Mouse (Mus musculus) kidney, adult 10 weeks (tissue): ENCODE measurements around the gene Vmn1r28. TPM values are rescaled to one million over a fixed set of nuclear protein-coding genes. Genes with fewer than 3 reads are reported as not detected.

Source experiments
- polyA plus RNA-seq: library from polyadenylated mRNA; stranded (reverse); fragments of 350-450 nt; fragmentation: Illumina TruSeq; extraction: RNeasy Lipid Tissue Mini Kit (QIAGEN cat#74804); gene quantifications from one replicate; pipeline ENCODE4 v1.2.3, GENCODE M21; 2014; ENCODE audit warnings: low read depth, low replicate concordance

Vmn1r28 gene
- not detected for polyA plus RNA-seq

DNA sequence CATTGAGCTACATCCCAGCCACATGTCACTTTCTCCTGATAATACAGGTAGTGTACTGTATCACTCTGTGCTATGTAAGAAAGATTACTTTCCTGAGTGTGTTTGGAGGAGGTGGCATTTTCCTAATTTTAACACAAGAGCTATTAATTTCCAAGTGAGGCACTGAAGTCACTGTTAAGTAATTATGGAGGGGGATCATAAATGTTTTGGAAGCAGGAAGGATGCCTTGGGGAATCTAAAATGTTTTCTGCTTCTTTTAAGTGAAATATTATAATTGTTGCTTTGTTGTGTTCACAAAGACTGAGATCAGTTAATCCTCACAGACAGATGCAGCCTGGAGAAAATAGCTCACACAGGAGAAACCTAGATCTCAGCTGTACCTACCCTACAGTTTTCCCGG, at the start of gene Vmn1r28:
Gene Vmn1r28 (plus strand): TSS at position 301 of the 400 bp plus-strand sequence.

DNA sequence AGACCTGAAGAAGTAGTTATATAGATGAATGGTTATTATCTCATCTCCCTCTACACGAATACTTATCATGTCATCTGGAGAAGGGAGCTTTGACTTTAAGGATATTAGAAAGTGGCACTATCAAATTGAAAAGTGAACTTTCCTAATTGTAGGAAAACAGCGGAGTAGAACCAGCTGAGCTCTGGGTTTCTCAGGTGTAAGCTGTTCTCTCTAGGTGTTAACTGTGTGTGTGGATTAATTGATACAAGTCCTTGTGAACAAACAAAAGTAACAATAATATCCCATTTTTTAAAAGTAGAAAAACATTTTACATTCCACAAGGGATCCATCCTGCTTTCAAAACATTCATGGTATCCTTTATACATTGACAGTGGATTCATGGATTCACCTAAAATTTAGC, 43.1 kb upstream of the Vmn1r28 start, which contains the start of gene Vmn1r27:
Gene Vmn1r27 (minus strand): TSS at position 101 of the 400 bp plus-strand sequence.

DNA sequence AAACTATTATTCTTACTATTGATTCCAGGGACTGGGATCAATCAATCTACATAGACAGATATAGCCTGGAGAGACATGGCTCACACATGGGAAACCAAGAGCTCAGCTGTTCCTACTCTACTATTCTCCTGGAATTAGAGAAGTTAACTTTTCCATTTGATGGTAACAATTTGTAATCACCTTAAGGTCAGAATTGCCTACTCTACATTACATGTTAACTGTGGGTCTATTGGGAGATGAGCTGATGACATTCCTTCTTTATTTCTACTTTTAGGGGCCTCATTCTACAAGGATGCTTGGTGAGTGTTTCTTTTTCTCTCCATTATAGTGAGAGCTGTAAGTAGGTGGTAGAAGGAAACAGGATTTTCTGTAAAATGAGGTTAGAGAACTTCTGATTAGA, 39.4 kb downstream of the Vmn1r28 start, which contains the start of gene Vmn1r29:
Gene Vmn1r29 (plus strand): TSS at position 301 of the 400 bp plus-strand sequence.

Other genes starting within 250 kb of the Vmn1r28 start
- gene Vmn1r26, start 246.9 kb upstream of the Vmn1r28 start, polyA plus RNA-seq = not detected
- gene Vmn1r27, start 43.2 kb upstream of the Vmn1r28 start, polyA plus RNA-seq = not detected
- not detected for gene Vmn1r29, start 39.5 kb downstream of the Vmn1r28 start, polyA plus RNA-seq
- not detected for gene Vmn1r30, start 181.3 kb downstream of the Vmn1r28 start, polyA plus RNA-seq
- not detected for gene Vmn1r31, start 213.3 kb downstream of the Vmn1r28 start, polyA plus RNA-seq